Mouse (Mus musculus): ENCODE measurements around the gene Pyroxd2. TPM values are rescaled to one million over a fixed set of nuclear protein-coding genes. Genes with fewer than 3 reads are reported as not detected.

The Pyroxd2 gene
- total RNA-seq, 2 experiments from 2014 or later: 1.8 to 2.1 TPM

DNA sequence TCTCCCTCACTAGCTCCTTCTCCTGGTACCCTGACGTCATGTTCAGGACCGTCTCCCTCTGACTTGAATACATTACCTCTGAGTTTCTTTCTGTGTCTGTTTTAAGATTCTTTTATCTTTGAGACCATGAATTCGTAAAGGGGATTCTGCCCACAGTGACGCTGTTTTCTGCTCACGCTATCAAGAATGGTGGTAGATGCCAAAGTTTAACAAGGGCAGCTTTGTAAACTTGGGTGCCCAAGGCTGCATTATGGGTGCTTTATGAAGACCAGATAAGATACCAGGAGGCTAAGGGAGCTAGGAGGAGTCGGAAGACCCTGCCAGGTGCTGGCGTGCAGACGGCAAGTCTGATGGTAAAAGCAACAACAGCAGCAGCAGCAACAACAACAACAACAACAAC lies 5.9 kb downstream of the Pyroxd2 start:
- intact Hi-C loops (cut with DNase I): no loop called here

GRCm38 (mm10) chr19:42745869-42746224 lies 6.7 kb downstream of the Pyroxd2 start:
- intact Hi-C loops (cut with DNase I): no loop called here
- no peak for DNase-seq

More for the DNA sequence above, 5.9 kb downstream of the Pyroxd2 start:
- no peak for DNase-seq

GRCm38 (mm10) chr19:42745084-42745868 lies 7.3 kb downstream of the Pyroxd2 start:
- no peak for DNase-seq
- intact Hi-C loops (cut with DNase I): no loop called here

DNA sequence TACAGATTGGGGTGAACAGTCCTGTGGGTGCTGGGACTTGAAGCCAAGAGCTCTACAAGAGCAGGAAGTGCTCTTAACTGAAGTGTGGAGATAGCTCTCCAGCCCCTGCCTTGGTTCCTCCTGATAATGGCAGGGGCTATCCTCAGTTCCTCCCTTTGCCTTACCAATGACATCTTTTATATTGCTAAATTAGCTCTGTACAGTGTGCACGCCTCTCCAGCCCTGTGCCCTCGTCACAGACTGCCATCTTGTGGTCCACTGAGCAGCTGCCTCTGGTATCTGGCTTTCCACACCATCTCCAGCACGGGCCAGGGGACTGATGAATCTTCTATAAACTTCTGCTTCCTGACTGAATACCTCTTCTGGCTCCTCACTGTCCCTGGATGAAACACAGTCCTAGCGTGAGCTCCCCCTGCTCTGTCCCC lies 8.4 kb downstream of the Pyroxd2 start:
- DNase-seq: peak; percentile 66
- intact Hi-C loops (cut with DNase I): loop anchor here (5.0 kb wide), 1 partner anchor 152 kb away; no protein-coding TSS in a partner anchor

- DNase-seq: no peak
- intact Hi-C loops (cut with DNase I): loop anchor here (5.0 kb wide), 1 partner anchor 151 kb away; no protein-coding TSS in a partner anchor
Observed at GRCm38 (mm10) chr19:42743261-42743660, 9.3 kb downstream of the Pyroxd2 start.

GRCm38 (mm10) chr19:42741884-42742283 lies 10.7 kb downstream of the Pyroxd2 start:
- intact Hi-C loops (cut with DNase I): loop anchor here (5.0 kb wide), 1 partner anchor 150 kb away; no protein-coding TSS in a partner anchor
- DNase-seq: no peak

GRCm38 (mm10) chr19:42740163-42740899 lies 12.2 kb downstream of the Pyroxd2 start:
- DNase-seq: no peak
- intact Hi-C loops (cut with DNase I): loop anchor here (5.0 kb wide), 1 partner anchor 148 kb away; no protein-coding TSS in a partner anchor

- intact Hi-C loops (cut with DNase I): loop anchor here (5.0 kb wide), 1 partner anchor 147 kb away; no protein-coding TSS in a partner anchor
- DNase-seq: no peak
Observed at GRCm38 (mm10) chr19:42739734-42740133, 12.8 kb downstream of the Pyroxd2 start.

DNA sequence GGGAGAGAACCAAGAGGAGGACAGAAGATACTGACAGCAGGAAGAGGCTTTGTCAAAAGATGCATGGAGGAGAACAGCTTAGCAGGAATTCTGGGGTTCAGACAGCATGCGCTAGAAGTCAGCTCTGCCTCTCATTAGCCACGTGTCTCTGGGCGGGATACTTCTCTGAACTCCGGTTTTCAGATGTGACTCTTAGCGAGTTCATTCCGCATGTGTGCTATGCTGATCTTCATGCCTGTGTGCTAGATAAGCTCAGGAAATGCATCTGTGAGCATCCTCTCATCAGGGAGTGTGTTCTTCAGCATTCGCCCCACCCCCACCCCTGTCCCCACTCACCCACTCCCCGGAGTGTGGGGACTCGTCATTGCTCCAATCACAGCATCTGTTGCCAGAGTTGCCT lies 14.8 kb downstream of the Pyroxd2 start:
- intact Hi-C loops (cut with DNase I): no loop called here
- DNase-seq: no peak

DNA sequence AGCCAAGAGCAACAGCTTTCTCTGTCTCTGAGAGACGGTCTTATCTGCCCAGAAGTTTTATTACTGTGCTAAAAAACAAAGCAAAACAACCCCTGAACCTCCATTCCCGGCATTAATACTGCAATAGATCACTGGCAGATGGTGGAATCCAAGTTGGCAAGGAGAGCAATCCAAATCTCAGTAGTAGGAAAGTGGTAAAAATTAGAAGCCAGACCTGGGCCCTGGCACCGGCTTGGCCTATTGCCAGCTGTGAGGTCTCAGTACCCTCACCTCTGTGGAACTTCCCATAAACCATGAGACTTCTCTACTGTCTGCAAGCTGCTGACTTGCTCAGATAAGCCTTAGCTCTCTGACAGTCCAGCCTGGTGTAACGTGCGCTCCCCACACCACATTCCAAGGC lies 17.6 kb downstream of the Pyroxd2 start:
- intact Hi-C loops (cut with DNase I): no loop called here
- DNase-seq: no peak

DNA sequence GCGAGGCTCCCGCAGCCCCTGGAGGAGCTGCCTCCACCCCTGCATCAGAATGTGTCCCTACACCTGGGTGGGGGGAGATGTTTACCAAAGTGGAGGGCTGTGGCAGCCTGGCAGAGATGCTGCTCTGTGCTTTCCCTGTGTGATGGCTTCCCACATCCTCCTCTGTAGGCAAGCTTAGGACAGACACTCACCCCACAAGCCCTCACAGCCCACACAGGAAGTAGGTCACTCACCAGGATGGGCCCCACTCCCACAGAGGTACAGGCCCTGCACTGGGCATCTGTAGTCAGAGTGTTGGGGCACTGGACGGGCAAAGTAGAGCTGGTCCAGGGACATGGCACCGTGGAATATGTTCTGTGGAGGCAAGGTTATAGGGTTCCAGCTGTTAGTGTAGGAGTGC lies 25.2 kb downstream of the Pyroxd2 start:
- no peak for DNase-seq
- intact Hi-C loops (cut with DNase I): no loop called here

GRCm38 (mm10) chr19:42726766-42727165 lies 25.8 kb downstream of the Pyroxd2 start:
- DNase-seq: peak; percentile 62
- intact Hi-C loops (cut with DNase I): no loop called here

DNA sequence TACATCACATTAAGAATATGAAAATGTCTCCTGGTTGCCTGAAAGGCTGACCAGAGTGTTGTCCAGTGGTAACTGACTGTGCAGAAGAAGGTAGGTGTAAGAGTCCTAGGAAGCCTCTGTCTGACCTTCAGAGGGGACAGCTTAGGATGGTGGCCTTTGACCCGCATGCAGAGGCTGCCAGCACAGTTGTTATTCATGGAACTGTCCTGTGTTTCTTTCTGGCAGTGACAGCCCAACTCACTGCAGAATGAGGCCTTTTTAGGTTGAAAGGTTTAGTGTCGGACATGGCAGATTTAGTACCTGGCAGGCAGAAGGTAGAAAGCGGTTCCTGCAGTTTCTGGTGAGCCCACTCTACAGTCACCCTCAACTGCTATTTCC lies 26.6 kb downstream of the Pyroxd2 start:
- DNase-seq: no peak
- intact Hi-C loops (cut with DNase I): no loop called here

DNA sequence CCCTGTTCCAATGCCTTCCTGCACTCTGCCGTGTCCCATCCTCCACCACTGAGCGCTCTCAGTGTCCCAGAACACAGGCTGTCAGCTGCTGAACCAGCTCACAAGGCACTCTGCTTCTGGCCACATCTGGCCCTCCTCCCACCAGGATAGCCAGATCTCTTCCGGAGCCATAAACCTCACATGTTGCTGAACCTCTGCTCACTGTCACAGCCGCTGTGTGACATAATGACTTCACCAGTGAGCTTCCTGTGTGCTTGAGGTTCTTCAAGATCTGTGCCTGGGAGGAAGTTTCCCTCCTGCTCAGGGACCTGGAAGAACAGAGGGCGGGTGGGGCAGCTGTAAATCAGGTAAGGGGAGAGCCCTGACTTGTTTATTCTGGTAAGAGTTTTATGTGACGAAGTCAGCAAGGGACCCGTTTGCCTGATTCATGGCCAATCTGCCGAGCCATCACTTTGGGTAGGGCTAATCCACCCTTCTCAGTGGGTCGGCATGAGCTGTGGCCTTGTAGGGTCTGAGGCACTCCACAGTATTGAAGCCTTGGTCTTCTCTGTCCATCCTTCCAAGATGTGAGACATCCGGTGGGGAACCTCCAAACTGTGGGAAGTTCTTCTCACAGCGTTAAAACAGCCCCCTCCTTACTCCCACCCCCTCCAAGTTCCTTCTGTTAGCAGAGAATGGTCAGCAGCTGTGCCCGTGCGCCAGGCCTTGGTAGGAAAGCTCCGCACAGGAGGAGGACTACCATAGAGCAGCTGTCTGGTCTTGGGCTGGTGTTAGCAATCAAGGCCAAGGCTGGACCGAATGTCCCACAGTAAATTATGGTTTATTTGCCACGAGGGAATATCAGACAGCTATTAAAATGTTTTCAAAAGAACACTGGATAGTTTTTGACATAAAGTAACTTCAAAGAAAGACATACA lies 27.3 kb downstream of the Pyroxd2 start:
- DNase-seq: no peak
- intact Hi-C loops (cut with DNase I): no loop called here

- DNase-seq: no peak
- intact Hi-C loops (cut with DNase I): no loop called here
Observed at GRCm38 (mm10) chr19:42723302-42723701, 29.3 kb downstream of the Pyroxd2 start.

DNA sequence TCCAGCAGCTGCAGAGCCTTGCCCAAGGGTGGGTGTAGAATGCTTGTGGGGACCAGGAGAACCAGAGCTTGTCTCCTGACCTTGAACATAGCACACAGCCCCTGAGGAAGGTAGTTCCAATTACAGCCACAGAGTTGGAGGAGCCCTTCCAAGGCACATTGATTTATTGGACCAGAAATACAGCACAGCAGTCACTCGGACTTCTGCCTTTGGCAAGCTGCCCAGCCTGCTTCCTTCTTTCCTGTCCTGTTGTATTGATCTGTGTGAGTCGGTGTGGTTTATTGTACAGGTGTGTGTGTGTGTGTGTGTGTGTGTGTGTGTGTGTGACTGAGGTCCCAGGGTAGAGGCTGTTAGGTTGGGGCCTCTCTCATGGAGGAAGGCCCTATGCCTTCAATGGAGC lies 30.1 kb downstream of the Pyroxd2 start:
- DNase-seq: peak; percentile 66
- intact Hi-C loops (cut with DNase I): no loop called here

DNA sequence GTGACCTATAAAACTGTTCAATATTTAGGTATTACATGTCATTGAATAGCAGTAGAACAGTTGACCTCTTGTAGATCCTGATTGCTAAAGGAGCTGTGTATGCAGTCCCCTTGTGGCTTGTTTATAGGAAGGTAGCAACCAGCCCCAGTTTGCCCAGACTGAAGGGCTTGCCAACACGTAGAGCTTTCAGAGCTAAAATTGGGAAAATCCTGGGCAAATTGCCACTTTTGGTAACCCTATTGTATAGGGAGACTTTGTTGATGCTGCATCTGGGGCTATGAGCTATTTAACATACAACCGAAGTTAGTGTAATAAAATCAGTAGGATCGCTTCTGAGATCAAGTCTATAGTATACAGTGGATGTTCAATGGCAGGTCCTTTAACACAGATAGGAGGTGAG lies 34.5 kb downstream of the Pyroxd2 start:
- intact Hi-C loops (cut with DNase I): no loop called here
- DNase-seq: no peak

GRCm38 (mm10) chr19:42717668-42718067 lies 34.9 kb downstream of the Pyroxd2 start:
- intact Hi-C loops (cut with DNase I): no loop called here
- DNase-seq: no peak

DNA sequence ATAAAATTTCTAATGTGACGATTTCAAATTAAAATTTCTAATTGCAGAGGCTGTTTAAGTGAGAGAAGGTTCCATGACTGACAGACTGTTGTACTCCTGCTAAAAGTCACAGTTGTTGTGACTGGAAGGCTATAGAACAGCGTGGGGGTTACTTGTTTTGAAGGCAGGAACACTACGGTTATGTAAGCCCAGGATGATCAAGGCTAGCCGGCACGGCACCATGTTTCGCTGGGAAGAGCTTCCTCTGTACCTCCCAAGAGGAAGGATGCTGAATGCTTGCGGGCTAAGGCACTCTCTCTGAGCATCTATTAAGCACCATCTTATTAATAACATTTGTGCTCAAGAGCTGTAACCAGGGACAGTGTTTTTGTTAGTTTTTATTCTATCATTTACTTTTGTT lies 36.1 kb downstream of the Pyroxd2 start:
- no peak for DNase-seq
- intact Hi-C loops (cut with DNase I): no loop called here

DNA sequence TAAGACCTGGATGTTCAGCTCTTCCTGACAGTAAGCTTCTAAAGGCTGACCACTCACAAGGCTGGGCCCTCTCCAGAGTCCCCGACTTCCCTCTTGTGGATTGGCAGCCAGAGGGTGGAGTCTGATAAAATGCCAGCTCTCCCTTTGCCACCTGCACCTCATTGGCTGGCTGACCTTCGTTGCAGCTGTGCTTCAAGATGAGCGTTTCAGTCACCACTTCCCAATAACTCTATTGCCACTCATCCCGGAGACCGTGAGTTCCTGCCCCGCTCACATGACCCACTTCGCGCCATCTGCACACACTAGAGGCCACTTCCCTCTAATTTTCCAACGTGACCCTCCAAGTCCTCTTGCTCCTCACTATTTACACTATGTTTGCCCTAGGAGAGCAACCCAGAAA lies 38.8 kb downstream of the Pyroxd2 start:
- intact Hi-C loops (cut with DNase I): no loop called here
- no peak for DNase-seq

GRCm38 (mm10) chr19:42699426-42699825 lies 53.1 kb downstream of the Pyroxd2 start:
- peak; percentile 17 for DNase-seq
- intact Hi-C loops (cut with DNase I): no loop called here

All from left cerebral cortex, postnatal 4 days (tissue).